Mouse (Mus musculus): ENCODE data around the gene Rnps1. TPM values are rescaled to one million over a fixed set of nuclear protein-coding genes. Genes with fewer than 3 reads are reported as not detected.

Rnps1 gene
- polyA plus RNA-seq, 1 experiment from 2014 or later, result 191 TPM

- Histone ChIP-seq H3K9me3 (replicated peaks; ENCODE audit: low read length) (no peaks in the 10 kb centered on the region), H3K36me3 (ENCODE audit: insufficient read depth, low read length) (peaks cover 53% of the 10 kb centered on the region), H3K4me1 (replicated peaks; ENCODE audit: insufficient read depth, low read length) (no peaks in the 10 kb centered on the region), H3K4me2 (ENCODE audit: low read length) (no peak overlapping the region), H3K9ac (ENCODE audit: low read depth, low read length) (no peak overlapping the region), H3K4me3 (replicated peaks; ENCODE audit: low read depth, low read length) (no peak overlapping the region), H3K27me3 (ENCODE audit: insufficient read depth, low read length) (no peaks in the 10 kb centered on the region), H3K27ac (no peak overlapping the region)
- DNase-seq (ENCODE audit: low spot score) (no peak), ATAC-seq (replicated peaks; ENCODE audit: low FRiP score, low read depth) (no peak)
- 42% methylated on average over 2 of the region's 2 CpGs for whole genome bisulfite sequencing
- TF ChIP-seq CTCF (IDR thresholded peaks at IDR 0.05; ENCODE audit: low read depth), result peak; percentile 55; the same call in 1 of the 2 replicates
These were observed 26.8 kb downstream of the Rnps1 start for GRCm38 (mm10) chr17:24441148-24441547.

GRCm38 (mm10) chr17:24442107-24442506 lies 27.7 kb downstream of the Rnps1 start:
- Histone ChIP-seq H3K9me3 (replicated peaks; ENCODE audit: low read length) (no peaks in the 10 kb centered on the region), H3K4me2 (ENCODE audit: low read length) (no peak overlapping the region), H3K36me3 (ENCODE audit: insufficient read depth, low read length) (peaks cover 59% of the 10 kb centered on the region), H3K27ac (peak overlapping the region; percentile 39), H3K9ac (ENCODE audit: low read depth, low read length) (no peak overlapping the region), H3K4me3 (replicated peaks; ENCODE audit: low read depth, low read length) (no peak overlapping the region), H3K4me1 (replicated peaks; ENCODE audit: insufficient read depth, low read length) (no peaks in the 10 kb centered on the region), H3K27me3 (ENCODE audit: insufficient read depth, low read length) (no peaks in the 10 kb centered on the region)
- no peak for DNase-seq (ENCODE audit: low spot score)
- no peak for TF ChIP-seq CTCF (IDR thresholded peaks at IDR 0.05; ENCODE audit: low read depth)
- peak; percentile 9; the same call in 1 of the 2 replicates for ATAC-seq (replicated peaks; ENCODE audit: low FRiP score, low read depth)
- 79% methylated on average over 14 of the region's 14 CpGs for WGBS

- Histone ChIP-seq H3K36me3 (ENCODE audit: insufficient read depth, low read length) (peaks cover 60% of the 10 kb centered on the region), H3K9me3 (replicated peaks; ENCODE audit: low read length) (no peaks in the 10 kb centered on the region), H3K4me2 (ENCODE audit: low read length) (no peak within 1 kb of the TSS), H3K4me3 (replicated peaks; ENCODE audit: low read depth, low read length) (no peak within 1 kb of the TSS), H3K9ac (ENCODE audit: low read depth, low read length) (no peak within 1 kb of the TSS), H3K4me1 (replicated peaks; ENCODE audit: insufficient read depth, low read length) (no peaks in the 10 kb centered on the region), H3K27me3 (ENCODE audit: insufficient read depth, low read length) (no peaks in the 10 kb centered on the region), H3K27ac (peak within 1 kb of the TSS; percentile 39)
- 75% methylated on average over 7 of the region's 7 CpGs for WGBS
- DNase-seq (ENCODE audit: low spot score) (no peak), ATAC-seq (replicated peaks; ENCODE audit: low FRiP score, low read depth) (no peak)
- TF ChIP-seq CTCF (IDR thresholded peaks at IDR 0.05; ENCODE audit: low read depth), result no peak
These were observed 28.3 kb downstream of the Rnps1 start, which contains the start of gene Dnase1l2 for GRCm38 (mm10) chr17:24442632-24443155. Gene Dnase1l2, minus strand, starts transcription at chr17:24443105.

- Histone ChIP-seq H3K27me3 (ENCODE audit: insufficient read depth, low read length) (no peaks in the 10 kb centered on the region), H3K4me2 (ENCODE audit: low read length) (no peak overlapping the region), H3K4me3 (replicated peaks; ENCODE audit: low read depth, low read length) (no peak overlapping the region), H3K4me1 (replicated peaks; ENCODE audit: insufficient read depth, low read length) (no peaks in the 10 kb centered on the region), H3K9ac (ENCODE audit: low read depth, low read length) (no peak overlapping the region), H3K36me3 (ENCODE audit: insufficient read depth, low read length) (peaks cover 60% of the 10 kb centered on the region), H3K9me3 (replicated peaks; ENCODE audit: low read length) (no peaks in the 10 kb centered on the region), H3K27ac (peak overlapping the region; percentile 13; the same call in 1 of the 2 replicates)
- no peak for ATAC-seq (replicated peaks; ENCODE audit: low FRiP score, low read depth)
- TF ChIP-seq CTCF (IDR thresholded peaks at IDR 0.05; ENCODE audit: low read depth), result no peak
- no peak for DNase-seq (ENCODE audit: low spot score)
- 76% methylated on average over 4 of the region's 4 CpGs for WGBS
These were observed 29.0 kb downstream of the Rnps1 start for GRCm38 (mm10) chr17:24443409-24443808.

- Histone ChIP-seq H3K4me3 (replicated peaks; ENCODE audit: low read depth, low read length) (no peak overlapping the region), H3K9me3 (replicated peaks; ENCODE audit: low read length) (no peaks in the 10 kb centered on the region), H3K9ac (ENCODE audit: low read depth, low read length) (no peak overlapping the region), H3K36me3 (ENCODE audit: insufficient read depth, low read length) (peaks cover 63% of the 10 kb centered on the region), H3K4me2 (ENCODE audit: low read length) (no peak overlapping the region), H3K4me1 (replicated peaks; ENCODE audit: insufficient read depth, low read length) (no peaks in the 10 kb centered on the region), H3K27ac (no peak overlapping the region), H3K27me3 (ENCODE audit: insufficient read depth, low read length) (no peaks in the 10 kb centered on the region)
- no peak for DNase-seq (ENCODE audit: low spot score)
- TF ChIP-seq CTCF (IDR thresholded peaks at IDR 0.05; ENCODE audit: low read depth), result no peak
- no peak for ATAC-seq (replicated peaks; ENCODE audit: low FRiP score, low read depth)
- 86% methylated on average over 8 of the region's 8 CpGs for WGBS
These were observed 32.2 kb downstream of the Rnps1 start for GRCm38 (mm10) chr17:24446590-24446989.

GRCm38 (mm10) chr17:24449507-24449906 lies 35.1 kb downstream of the Rnps1 start:
- Histone ChIP-seq H3K27ac (no peak overlapping the region), H3K36me3 (ENCODE audit: insufficient read depth, low read length) (peaks cover 55% of the 10 kb centered on the region), H3K27me3 (ENCODE audit: insufficient read depth, low read length) (no peaks in the 10 kb centered on the region), H3K4me3 (replicated peaks; ENCODE audit: low read depth, low read length) (no peak overlapping the region), H3K4me1 (replicated peaks; ENCODE audit: insufficient read depth, low read length) (0 out of 2 replicates have a peak, but pooled peaks cover 8% of the 10 kb centered on the region), H3K4me2 (ENCODE audit: low read length) (no peak overlapping the region), H3K9ac (ENCODE audit: low read depth, low read length) (no peak overlapping the region), H3K9me3 (replicated peaks; ENCODE audit: low read length) (no peaks in the 10 kb centered on the region)
- ATAC-seq (replicated peaks; ENCODE audit: low FRiP score, low read depth) (no peak), DNase-seq (ENCODE audit: low spot score) (no peak)
- WGBS, result 90% methylated on average over 6 of the region's 6 CpGs
- TF ChIP-seq CTCF (IDR thresholded peaks at IDR 0.05; ENCODE audit: low read depth), result no peak

- no peak overlapping the region for H3K9ac ChIP-seq (ENCODE audit: low read depth, low read length)
- WGBS, result 95% methylated on average over 6 of the region's 6 CpGs
- no peak for ATAC-seq (replicated peaks; ENCODE audit: low FRiP score, low read depth)
- H3K4me2 ChIP-seq (ENCODE audit: low read length), result no peak overlapping the region
- no peak for TF ChIP-seq CTCF (IDR thresholded peaks at IDR 0.05; ENCODE audit: low read depth)
- no peak for DNase-seq (ENCODE audit: low spot score)
- H3K27ac ChIP-seq, result no peak overlapping the region
- H3K27me3 ChIP-seq (ENCODE audit: insufficient read depth, low read length), result no peaks in the 10 kb centered on the region
- H3K4me1 ChIP-seq (replicated peaks; ENCODE audit: insufficient read depth, low read length), result 0 out of 2 replicates have a peak, but pooled peaks cover 8% of the 10 kb centered on the region
- no peak overlapping the region for H3K4me3 ChIP-seq (replicated peaks; ENCODE audit: low read depth, low read length)
- peaks cover 38% of the 10 kb centered on the region for H3K36me3 ChIP-seq (ENCODE audit: insufficient read depth, low read length)
- no peaks in the 10 kb centered on the region for H3K9me3 ChIP-seq (replicated peaks; ENCODE audit: low read length)
These were observed 36.9 kb downstream of the Rnps1 start for GRCm38 (mm10) chr17:24451220-24451619.
